Mouse (Mus musculus): ENCODE measurements at regions not wholly inside any gene's neighbourhood (a gene's known extent, or its start where the extent isn't known, plus 50 kb on each side); places are given as distances from the start of the nearest gene placed in this dataset.

- TF ChIP-seq CTCF (IDR thresholded peaks at IDR 0.05) = no peak
- no peak overlapping the region for H3K27ac ChIP-seq
- H3K4me3 ChIP-seq = no peak overlapping the region
- intact Hi-C loops (cut with DNase I) = no loop called here
- DNase-seq = no peak
Observed at GRCm38 (mm10) chr2:138045933-138046642, 210.3 kb upstream of the Btbd3 start.

GRCm38 (mm10) chr2:138040706-138041105, 215.7 kb upstream of the Btbd3 start:
- Histone ChIP-seq H3K4me3 (no peak overlapping the region), H3K27ac (peak overlapping the region; percentile 81)
- no peak for TF ChIP-seq CTCF (IDR thresholded peaks at IDR 0.05)
- peak; percentile 17 for DNase-seq
- intact Hi-C loops (cut with DNase I) = no loop called here

- H3K4me3 ChIP-seq = no peak overlapping the region
- peak; percentile 50 for DNase-seq
- peak overlapping the region; percentile 81 for H3K27ac ChIP-seq
- no peak for TF ChIP-seq CTCF (IDR thresholded peaks at IDR 0.05)
- intact Hi-C loops (cut with DNase I) = no loop called here
Observed at GRCm38 (mm10) chr2:138040302-138040701, 216.1 kb upstream of the Btbd3 start.

DNA sequence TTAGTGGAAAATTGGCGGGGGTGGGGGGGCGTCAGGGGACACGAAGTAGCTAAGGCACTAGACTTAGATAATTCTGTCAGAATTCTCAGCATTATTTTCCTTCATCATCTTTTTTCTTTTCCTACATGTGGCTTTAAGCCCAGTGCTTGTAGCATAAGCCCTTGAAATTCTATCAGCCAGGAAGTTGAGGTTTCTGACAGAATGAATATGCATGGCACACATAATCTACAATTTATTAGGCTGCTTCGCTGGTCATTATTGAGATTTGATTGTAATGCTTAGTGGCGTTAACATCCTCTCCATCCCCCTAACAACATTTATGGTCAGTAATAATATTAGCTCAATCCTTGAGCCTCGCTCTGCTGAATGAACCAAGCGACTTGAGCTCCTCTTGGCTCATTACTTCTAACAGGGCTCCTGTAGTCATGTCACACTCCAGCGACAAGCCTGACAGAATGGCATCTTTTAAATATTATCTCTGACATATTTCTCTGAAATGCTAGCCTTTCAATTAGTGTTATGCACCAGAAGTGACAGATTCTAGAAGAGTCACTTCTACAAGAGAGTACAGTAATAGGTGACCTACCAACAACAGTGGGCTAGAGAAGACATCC, 222.1 kb upstream of the Btbd3 start:
- Histone ChIP-seq H3K4me3 (no peak overlapping the region), H3K27ac (no peak overlapping the region)
- TF ChIP-seq CTCF (IDR thresholded peaks at IDR 0.05) = no peak
- intact Hi-C loops (cut with DNase I) = loop anchor here (5.0 kb wide), 2 partner anchors 243 to 673 kb away; no protein-coding TSS in a partner anchor
- DNase-seq = no peak

- DNase-seq = peak; percentile 80
- peak; percentile 99 for TF ChIP-seq CTCF (IDR thresholded peaks at IDR 0.05)
- no peak overlapping the region; the same call in 1 of the 2 replicates for H3K4me3 ChIP-seq
- peak overlapping the region; percentile 16; the same call in 1 of the 2 replicates for H3K27ac ChIP-seq
- intact Hi-C loops (cut with DNase I) = loop anchor here (5.0 kb wide), 2 partner anchors 244 to 674 kb away; no protein-coding TSS in a partner anchor
Observed at GRCm38 (mm10) chr2:138033379-138034122, 222.8 kb upstream of the Btbd3 start.

GRCm38 (mm10) chr2:138027411-138027810, 229.0 kb upstream of the Btbd3 start:
- Histone ChIP-seq H3K27ac (no peak overlapping the region), H3K4me3 (no peak overlapping the region)
- intact Hi-C loops (cut with DNase I) = no loop called here
- TF ChIP-seq CTCF (IDR thresholded peaks at IDR 0.05) = no peak
- DNase-seq = no peak

GRCm38 (mm10) chr2:138023558-138023957, 232.8 kb upstream of the Btbd3 start:
- TF ChIP-seq CTCF (IDR thresholded peaks at IDR 0.05) = no peak
- DNase-seq = no peak
- intact Hi-C loops (cut with DNase I) = no loop called here
- no peak overlapping the region for H3K27ac ChIP-seq
- H3K4me3 ChIP-seq = no peak overlapping the region

DNA sequence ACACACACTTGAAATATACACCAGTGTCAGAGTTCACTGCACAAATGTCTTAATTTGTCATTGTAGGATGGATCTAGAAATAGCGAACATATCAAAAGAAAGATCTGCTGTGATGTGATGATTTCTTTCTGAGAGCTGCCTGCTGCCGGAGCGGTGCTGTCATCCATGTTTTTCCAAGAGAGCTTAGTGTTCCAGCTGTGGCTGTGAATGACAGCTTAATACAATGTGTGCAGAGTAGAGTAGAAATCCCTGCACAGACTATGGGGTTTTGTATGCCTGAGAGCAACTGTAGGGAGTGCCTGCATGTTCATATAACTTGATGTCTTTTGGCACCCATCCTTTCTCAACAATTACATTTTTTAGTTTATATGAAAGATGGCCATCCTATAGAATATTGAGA, 274.6 kb upstream of the Btbd3 start:
- intact Hi-C loops (cut with DNase I) = no loop called here
- no peak for TF ChIP-seq CTCF (IDR thresholded peaks at IDR 0.05)
- Histone ChIP-seq H3K27ac (no peak overlapping the region), H3K4me3 (no peak overlapping the region)
- DNase-seq = no peak

GRCm38 (mm10) chr2:137977767-137978166, 278.6 kb upstream of the Btbd3 start:
- Histone ChIP-seq H3K27ac (no peak overlapping the region), H3K4me3 (no peak overlapping the region)
- intact Hi-C loops (cut with DNase I) = no loop called here
- TF ChIP-seq CTCF (IDR thresholded peaks at IDR 0.05) = peak; percentile 45; the same call in 1 of the 2 replicates
- no peak for DNase-seq

DNA sequence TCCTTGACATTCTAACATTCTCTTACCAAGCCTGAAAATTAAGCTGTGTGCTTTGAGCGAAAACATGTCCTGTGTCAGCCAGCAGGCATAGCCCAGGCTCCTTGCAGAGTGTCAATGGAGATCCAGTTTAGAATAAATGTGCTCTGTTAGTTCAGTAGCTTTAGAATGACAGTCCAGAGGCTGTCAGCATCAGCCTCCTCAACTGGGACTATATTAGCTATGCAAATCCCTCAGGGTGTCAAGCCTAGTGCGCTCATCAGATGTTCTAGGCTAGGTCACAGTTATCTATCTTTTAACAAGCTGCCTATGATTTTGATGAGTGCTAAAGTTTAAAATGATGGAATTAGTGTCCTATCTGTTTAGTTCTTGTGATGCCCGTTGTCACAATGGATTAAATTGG, 281.7 kb upstream of the Btbd3 start:
- intact Hi-C loops (cut with DNase I) = no loop called here
- DNase-seq = no peak
- TF ChIP-seq CTCF (IDR thresholded peaks at IDR 0.05) = no peak
- Histone ChIP-seq H3K27ac (no peak overlapping the region), H3K4me3 (no peak overlapping the region)

DNA sequence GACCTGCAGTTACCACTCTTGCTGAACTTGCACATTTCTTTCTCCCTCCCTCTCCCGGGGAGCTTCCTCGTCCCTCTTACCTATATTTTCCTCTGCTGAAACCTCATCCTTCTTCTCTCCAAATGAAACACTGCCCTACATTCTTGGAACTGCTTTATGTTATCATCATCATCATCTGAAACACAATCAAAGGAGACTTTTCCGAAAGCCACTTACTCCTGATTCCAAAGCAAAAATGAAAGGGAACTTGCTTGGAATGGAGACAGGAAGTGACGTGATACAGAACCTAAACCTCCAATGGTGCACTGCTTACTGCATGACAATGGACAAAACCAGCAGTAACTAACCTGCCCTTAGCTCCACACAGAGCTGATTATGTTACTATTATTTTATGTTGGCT, 287.2 kb upstream of the Btbd3 start:
- intact Hi-C loops (cut with DNase I) = no loop called here
- no peak for TF ChIP-seq CTCF (IDR thresholded peaks at IDR 0.05)
- DNase-seq = no peak
- Histone ChIP-seq H3K4me3 (peak overlapping the region; percentile 17), H3K27ac (no peak overlapping the region)

DNA sequence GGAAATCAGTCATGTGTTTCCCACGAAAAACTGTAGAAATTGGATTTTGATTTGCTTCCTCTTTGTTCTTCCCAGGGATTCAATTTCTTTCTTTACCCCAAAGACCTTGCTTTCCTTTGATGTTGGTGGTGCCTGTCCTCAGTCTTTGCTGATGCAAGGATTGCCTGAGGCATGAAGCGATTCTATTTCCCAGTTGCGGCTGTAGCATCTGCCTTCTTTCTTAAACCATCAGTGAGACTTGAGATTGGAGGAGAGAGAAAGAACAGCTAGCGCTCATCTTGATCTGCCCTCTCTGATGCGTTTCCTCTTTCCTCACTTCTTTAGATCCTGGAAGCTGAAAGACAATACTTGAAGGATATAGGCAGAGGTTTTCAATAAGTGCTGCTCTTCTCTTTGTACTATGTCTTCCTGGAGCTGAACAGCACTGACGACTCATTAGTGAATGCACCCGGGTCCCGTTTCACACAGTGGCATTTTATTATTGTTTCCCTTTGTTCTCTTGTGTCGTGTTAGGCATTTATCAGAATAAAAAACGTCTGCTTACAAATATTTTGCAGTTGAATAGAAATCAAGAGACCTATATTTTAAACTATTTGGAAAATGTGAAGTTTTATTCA, 289.8 kb upstream of the Btbd3 start:
- intact Hi-C loops (cut with DNase I) = no loop called here
- no peak for DNase-seq
- Histone ChIP-seq H3K27ac (no peak overlapping the region), H3K4me3 (no peak overlapping the region)
- TF ChIP-seq CTCF (IDR thresholded peaks at IDR 0.05) = no peak

DNA sequence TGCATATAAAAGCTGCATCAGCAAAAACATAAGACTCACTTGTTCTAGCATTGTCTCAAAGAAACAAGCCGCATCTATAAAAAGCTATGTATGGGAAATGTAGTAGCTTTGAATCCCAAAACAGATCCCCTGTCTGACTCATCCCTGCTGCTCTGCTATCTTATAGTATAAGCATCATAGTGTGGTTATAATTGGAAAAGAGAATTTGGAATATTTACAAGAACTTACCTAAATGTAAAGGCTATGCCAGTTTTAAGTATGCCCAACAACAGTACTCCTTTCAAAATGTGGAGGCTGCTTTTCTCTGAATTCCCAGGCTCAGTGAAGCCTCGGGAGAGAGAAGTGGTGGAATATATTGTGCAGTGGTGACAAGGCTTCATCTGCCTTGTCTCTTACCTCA, 301.5 kb upstream of the Btbd3 start:
- TF ChIP-seq CTCF (IDR thresholded peaks at IDR 0.05) = no peak
- intact Hi-C loops (cut with DNase I) = no loop called here
- Histone ChIP-seq H3K4me3 (no peak overlapping the region), H3K27ac (no peak overlapping the region)
- no peak for DNase-seq
